Mouse (Mus musculus) kidney, postnatal 14 days (tissue): ENCODE measurements at regions not wholly inside any gene's neighbourhood (a gene's known extent, or its start where the extent isn't known, plus 50 kb on each side); places are given as distances from the start of the nearest gene placed in this dataset.

Experiments
- DNase-seq: peaks from one replicate; pipeline ENCODE4 v3.0.0; 2022; ENCODE audit warnings: mixed read lengths

GRCm38 (mm10) chr10:30257889-30258288, 57.5 kb upstream of the Cenpw start:
- no peak for DNase-seq
